Mouse (Mus musculus) megakaryocyte, embryonic 14.5 days (primary cell): ENCODE results near the gene Hoxa3.

ENCODE experiments used
- FLI1 ChIP-seq: IDR thresholded peaks from 2 replicates; pipeline ENCODE4 v1.6.1; 2012; ENCODE audit warnings: low read length, inconsistent platforms, mixed read lengths
- GATA1 ChIP-seq: IDR thresholded peaks from 3 replicates; pipeline ENCODE4 v1.6.1; 2012; ENCODE audit warnings: mixed read lengths, low read length, inconsistent platforms, borderline replicate concordance

GRCm38 (mm10) chr6:52206882-52207683 lies 6.1 kb downstream of the Hoxa3 start:
- TF ChIP-seq GATA1 (no peak), FLI1 (no peak)
